Mouse (Mus musculus): ENCODE results near the gene Tmem132c. TPM values are rescaled to one million over a fixed set of nuclear protein-coding genes. Genes with fewer than 3 reads are reported as not detected.

The Tmem132c gene
- polyA plus RNA-seq, 1 experiment = 0.20 TPM

- no peak overlapping the region for H3K4me3 ChIP-seq (ENCODE audit: control insufficient read depth, low read depth, low read length)
Observed at GRCm38 (mm10) chr5:127611881-127612280, 370.3 kb downstream of the Tmem132c start.

GRCm38 (mm10) chr5:127612397-127612796 lies 370.8 kb downstream of the Tmem132c start:
- Histone ChIP-seq H3K27ac (ENCODE audit: control insufficient read depth, insufficient read depth, low read depth, low read length) (no peak overlapping the region), H3K27me3 (ENCODE audit: control insufficient read depth, insufficient read depth, low read length) (no peaks in the 10 kb centered on the region), H3K4me1 (ENCODE audit: control insufficient read depth, insufficient read depth, low read length) (peaks cover 11% of the 10 kb centered on the region), H3K36me3 (ENCODE audit: control insufficient read depth, insufficient read depth, low read length) (peaks cover 2% of the 10 kb centered on the region; the same call in 1 of the 2 replicates), H3K4me3 (ENCODE audit: control insufficient read depth, low read depth, low read length) (no peak overlapping the region)
- TF ChIP-seq POLR2A (IDR thresholded peaks at IDR 0.05; ENCODE audit: control insufficient read depth, low read depth, low read length) (no peak), CTCF (IDR thresholded peaks at IDR 0.05; ENCODE audit: control insufficient read depth, insufficient read depth, insufficient replicate concordance, low read depth, low read length) (no peak)

More at GRCm38 (mm10) chr5:127611881-127612280, 370.3 kb downstream of the Tmem132c start:
- H3K4me1 ChIP-seq (ENCODE audit: control insufficient read depth, insufficient read depth, low read length) = peaks cover 11% of the 10 kb centered on the region
- no peak overlapping the region for H3K27ac ChIP-seq (ENCODE audit: control insufficient read depth, insufficient read depth, low read depth, low read length)
- H3K36me3 ChIP-seq (ENCODE audit: control insufficient read depth, insufficient read depth, low read length) = peaks cover 2% of the 10 kb centered on the region; the same call in 1 of the 2 replicates
- H3K27me3 ChIP-seq (ENCODE audit: control insufficient read depth, insufficient read depth, low read length) = no peaks in the 10 kb centered on the region
- no peak for TF ChIP-seq CTCF (IDR thresholded peaks at IDR 0.05; ENCODE audit: control insufficient read depth, insufficient read depth, insufficient replicate concordance, low read depth, low read length)
- TF ChIP-seq POLR2A (IDR thresholded peaks at IDR 0.05; ENCODE audit: control insufficient read depth, low read depth, low read length) = no peak

Measured in testis, adult 2 months (tissue).